Mouse (Mus musculus): ENCODE measurements around the gene Sbno2. TPM values are rescaled to one million over a fixed set of nuclear protein-coding genes. Genes with fewer than 3 reads are reported as not detected.

Sbno2 gene
- 10 to 100 TPM in 1 of 2 experiments, 1 to 10 TPM in 1; 9.0 to 10.1 TPM for total RNA-seq (2021)
- long read RNA-seq, experiment 1, partial matches to known transcripts = 3 of 4 reads
- long read RNA-seq, experiment 1, other reads (novel, unspliced or antisense) = 1 of 4 reads
- long read RNA-seq, experiment 2, partial matches to known transcripts = 1 of 2 reads
- long read RNA-seq, experiment 2, other reads (novel, unspliced or antisense) = 1 of 2 reads

DNA sequence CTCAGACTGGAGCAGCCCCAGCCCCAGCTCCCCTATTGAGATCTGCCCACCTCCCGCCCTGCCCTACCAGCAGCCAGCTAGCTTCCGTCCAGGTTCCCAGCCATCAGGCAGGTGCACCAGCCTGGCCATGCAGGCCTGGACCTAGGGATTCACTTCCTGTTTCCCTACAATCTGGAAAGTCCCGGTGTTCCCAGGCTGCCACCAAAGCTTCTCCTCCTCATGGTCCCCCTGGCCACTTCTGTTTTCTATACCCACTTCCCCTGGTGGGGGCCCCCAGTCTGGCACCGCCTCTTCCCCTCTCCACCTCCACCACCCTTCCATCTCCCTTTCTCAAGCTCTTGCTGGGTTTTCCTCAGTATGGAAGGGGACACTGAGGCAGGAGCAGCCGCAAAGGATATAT is at the start of gene Sbno2:
TSS of gene Sbno2 (minus strand) at position 112 of the 400 bp plus-strand sequence.
- DNase-seq = no peak

DNA sequence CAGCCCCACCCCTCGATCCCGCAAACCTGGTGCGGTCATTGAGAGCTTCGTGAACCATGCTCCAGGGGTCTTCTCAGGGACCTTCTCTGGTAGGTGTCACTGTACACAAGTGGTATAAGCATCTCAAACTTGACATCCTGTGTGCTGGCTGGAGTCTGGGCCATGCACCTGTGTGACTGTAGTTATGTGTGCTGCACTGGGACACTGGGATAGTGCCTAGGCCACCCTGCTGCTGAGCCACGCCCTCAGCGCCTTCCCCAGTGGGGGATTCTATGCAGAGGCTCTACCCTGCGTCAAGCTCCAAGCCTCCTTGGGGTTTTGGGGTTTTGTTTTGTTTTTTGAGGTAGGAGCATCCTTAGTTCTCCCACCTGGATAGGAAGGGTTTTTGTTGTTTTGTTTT is 49.0 kb upstream of the Sbno2 start:
- DNase-seq = no peak

DNA sequence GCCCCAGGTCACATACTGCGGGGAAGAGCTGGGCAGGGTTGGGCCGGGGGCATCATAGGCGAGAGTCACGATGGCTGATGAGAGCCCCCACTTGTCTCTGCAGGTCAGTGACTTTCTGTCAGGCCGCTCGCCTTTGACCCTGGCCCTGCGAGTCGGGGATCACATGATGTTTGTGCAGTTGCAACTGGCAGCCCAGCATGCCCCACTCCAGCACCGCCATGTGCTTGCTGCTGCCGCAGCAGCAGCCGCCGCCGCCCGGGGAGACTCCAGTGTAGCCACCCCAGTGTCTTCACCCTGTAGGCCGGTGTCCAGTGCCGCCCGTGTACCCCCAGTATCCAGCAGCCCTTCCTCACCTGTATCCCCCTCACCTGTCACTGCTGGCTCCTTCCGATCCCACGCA is 48.3 kb upstream of the Sbno2 start:
- no peak for DNase-seq

DNA sequence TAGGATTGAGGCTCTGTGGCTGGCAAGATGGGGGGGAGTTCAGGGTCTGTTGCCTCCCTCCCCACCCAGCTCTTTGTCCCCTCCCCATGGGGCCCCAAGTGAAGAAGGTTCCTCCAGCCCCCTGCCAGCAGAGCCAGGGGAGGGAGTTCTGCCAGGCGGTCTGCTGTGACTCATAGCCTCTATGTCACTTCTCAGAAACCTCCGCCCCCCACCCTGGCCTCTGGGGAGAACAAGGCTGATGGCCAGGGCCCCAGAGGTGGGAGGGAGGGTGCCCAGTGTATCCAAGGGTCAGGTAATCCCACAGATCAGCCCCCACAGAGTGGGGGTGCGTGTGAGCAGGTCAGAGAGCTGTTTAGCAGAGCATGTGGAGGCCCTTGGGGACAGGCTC is 47.5 kb upstream of the Sbno2 start:
- DNase-seq = peak; percentile 67 to 71

DNA sequence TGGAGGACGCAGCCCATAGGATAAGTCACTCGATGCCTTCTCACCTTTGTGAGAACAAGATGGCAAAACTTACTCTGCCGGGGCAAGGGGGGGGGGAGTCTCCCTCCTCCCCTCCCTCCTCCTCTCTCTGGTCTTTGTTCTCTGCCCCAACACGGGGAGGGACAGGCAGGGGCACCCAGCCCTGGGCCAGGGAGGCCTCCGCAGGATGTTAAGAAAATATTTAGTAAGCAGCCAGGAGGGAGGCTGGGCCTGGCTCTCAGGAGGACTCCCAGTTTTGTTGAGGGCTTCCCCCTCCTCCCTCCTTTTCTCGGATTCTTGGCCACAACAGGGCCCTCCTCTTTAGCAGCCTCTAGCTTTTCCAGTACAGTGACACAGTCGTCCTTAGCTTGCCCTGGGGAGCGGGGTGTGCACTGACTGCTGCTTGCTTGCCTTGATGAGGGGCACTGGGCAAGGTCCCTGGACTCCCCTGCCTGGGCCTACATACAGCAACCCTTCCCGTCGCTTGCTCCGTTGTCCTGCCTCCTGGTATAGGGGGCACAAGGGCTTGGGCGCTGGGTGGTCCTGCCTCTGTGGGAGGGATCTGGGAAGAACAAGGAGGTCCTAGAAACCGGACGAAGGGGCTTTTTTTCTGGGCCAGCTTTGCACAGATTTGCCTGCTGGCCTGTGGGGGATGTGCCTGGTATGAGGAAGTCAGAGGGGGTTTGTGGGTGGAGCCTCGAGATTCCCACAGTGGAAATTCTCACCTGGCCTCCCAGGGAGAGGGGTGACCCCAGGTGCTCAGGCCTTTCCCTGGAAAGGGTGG is 46.9 kb upstream of the Sbno2 start:
- peak; percentile 76 to 85 for DNase-seq

DNA sequence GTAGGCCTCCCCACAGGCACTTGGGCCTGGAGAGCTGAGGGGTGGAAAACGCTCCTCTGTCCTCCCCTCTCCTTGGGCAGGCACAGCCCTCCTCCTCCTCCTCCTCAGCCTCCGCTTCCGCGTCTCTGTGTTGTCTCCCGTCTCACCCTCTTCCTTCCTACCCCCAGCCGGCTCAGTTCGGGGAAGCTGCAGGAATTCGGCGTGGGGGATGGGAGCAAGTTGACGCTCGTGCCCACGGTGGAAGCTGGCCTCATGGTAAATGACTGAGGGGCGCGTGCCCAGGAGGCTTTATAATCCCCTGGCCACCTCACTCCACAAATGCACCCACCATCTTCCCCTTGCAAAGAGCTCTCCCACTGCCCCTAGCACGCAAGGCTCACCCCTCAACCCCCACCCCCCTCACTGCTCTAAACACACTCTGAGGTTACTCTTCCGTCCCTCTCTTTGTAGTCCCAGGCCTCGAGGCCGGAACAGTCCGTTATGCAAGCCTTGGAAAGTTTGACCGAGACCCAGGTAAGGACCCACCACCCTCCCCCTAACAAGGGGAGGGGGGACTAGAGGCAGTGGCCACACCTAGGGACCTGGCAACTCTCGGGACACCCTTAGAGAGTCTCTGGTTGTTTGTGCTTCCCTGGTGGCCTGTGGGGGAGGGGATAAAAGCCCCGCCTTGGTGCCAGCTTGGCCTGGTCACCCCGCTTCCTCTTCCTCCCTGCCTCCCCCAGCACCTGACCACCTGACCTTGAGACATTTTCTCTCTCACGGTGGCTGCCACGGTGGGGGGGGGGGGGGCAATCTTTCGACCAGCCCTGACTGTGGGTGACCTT is 46.1 kb upstream of the Sbno2 start:
- peak; percentile 82 to 85 for DNase-seq

DNA sequence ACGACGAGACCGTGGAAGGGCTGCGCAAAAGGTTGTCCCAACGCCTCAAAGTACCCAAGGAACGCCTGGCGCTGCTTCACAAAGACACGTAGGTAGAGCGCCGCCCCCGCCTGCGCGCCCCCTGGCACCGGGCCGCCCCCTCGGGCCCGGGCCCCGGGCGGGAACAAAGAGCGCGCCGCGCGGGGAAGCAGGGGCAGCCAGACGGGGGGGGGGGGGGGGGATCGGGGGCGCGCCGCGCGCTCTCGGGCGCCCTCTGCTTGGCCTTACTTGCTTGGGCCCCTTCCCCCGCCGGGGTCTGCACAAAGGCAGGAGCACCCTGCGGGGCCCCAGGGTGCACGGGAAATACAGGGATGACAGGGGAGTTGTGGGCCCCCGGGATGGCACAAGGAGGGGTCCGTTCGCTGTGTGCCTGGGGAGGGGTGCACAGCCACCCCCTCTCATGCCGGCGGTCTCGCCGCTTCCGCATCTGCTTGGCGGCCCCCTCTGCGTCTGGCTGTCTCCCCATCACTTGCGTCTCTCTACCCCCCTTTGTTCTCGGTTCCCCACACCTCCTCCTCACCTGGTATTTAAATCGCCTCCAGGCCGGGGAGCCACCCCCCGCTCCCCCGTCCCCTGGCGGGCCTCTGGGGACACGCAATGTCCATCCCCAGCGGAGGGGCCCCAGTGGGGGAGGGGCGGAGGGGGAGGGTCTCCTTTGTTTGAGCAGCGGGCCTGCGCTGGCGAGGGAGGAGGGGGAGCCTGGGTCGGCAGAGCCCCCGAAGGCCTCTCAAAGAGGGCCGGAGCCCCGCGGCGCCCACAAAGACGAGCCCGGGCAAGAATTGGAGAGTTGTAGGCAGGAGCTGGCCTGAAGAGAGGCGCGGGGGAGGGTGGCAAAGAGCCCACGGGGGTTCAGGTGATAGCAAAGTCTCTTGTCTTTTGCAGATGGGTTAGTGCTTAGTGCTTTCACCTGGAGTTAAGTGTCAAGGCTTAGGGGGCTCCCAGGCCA is 45.1 kb upstream of the Sbno2 start:
- peak; percentile 55 to 63 for DNase-seq

DNA sequence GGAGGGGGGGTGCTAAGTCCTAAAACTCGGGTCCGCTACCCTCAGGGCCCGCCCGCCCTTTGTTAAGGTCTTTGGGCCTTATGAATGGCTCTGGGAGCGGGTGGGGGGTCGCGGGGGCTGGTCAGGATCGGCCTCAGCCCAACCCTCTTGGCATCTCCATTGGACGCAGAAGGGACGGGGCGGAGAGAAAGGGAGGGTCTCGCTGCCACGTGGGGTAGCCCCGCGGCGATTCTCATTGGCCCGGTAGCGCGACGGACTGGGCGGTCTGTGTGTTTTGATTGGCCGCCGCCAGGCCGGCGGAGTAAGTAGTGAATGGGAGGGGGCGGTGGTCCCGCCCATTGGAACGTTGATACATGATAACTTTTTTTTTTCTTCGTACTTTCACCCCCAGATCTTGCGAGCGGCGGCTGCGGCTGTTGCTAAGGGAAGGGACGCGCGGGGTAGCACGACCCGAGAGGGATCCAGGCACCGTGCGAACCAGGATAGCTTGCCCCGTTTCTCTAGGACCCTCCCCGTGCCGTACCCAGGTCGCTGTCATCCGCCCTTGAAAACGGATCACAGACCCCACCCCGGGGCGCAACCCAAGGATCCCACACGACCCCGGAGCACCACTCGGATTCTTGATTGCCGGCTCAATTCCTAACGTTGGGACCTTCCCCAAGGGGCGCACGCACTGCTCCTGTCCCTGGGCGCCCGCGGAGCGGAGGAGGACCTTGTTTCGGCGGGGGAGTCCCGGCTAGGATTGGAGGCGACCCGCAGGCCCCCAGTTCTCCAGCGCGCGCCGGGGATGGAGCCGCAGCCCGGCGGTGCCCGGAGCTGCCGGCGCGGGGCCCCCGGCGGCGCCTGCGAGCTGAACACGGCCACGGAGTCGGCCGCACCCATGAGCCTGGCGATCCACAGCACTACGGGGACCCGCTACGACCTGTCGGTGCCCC is 44.2 kb upstream of the Sbno2 start:
- DNase-seq = peak; percentile 95 to 99

DNA sequence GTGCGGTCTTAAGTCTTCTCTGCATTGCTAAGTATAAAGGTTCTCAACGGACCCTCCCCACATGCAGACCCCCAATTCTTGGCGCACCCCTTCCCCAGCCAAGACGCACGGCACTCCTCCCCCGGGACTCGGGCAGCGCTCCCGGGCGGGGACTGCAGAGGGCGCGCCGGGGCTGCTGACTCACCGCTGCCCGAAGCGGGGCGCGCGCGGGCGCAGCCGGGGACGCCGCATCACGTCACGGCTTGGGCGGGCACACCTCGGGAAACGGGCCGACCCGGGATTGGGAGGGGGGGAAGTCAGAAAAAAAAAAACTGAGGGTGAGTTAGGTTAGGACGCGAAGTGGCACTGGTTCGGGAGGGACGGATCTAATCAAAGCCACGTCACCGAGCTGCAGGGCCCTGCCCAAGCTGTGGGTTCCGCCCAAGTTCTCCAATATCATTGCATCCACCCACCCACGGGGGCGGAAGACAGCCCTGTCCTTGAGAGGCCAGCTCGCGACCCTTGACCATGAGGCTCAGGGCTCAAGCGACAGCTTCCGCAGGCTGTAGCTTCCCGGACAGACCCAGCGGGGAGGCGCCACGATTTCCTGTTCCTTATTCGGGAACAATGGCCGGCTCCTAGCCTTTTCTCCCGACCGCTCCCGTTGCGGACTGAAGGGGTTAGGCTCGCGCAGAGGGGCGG is 43.4 kb upstream of the Sbno2 start:
- DNase-seq = peak; percentile 95

DNA sequence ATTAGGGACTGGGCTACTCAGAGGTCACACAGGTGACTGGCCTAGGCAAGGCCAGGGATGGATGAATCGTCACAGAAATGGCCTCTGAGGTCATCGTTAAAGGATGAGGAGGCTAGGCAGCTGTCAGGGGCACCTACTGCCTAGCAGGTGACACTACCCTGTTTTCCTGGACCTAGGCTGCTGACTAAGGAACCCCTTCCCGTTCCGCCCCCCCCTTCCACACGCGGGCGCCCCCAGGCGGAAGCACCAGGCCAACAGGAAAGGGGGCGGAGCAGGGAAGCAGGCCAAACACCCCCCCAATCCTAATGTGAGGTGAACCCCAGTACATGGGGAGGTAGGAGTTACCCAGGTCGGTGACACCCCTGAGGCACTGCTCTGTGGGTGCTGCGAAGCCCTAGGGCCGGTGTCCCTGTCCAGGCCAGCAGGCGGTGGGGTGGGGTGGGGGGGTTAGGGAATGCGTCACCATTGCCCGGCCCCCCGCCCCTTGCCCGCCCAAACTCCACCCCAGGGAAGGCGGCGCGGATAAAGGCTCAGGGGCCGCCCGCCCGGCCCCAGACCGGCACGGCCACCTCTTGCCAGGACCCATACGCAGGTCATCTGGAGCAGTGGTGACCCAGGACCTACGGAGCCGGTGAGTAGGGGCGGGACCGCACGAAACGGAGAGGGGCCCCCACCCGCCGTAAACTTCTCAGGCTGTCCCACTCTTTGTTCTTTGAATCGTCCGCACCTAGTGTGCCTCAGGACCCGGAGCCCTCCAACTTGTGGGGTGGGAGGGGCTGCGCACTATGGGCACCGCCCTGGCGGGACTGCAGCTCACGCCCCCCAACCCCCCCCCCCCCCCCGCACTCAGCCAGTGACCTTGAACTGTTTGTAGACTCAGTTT is 42.6 kb upstream of the Sbno2 start, which contains the start of gene Midn:
TSS of gene Midn (plus strand) at position 554 of the 883 bp plus-strand sequence.
- peak; percentile 93 for DNase-seq

DNA sequence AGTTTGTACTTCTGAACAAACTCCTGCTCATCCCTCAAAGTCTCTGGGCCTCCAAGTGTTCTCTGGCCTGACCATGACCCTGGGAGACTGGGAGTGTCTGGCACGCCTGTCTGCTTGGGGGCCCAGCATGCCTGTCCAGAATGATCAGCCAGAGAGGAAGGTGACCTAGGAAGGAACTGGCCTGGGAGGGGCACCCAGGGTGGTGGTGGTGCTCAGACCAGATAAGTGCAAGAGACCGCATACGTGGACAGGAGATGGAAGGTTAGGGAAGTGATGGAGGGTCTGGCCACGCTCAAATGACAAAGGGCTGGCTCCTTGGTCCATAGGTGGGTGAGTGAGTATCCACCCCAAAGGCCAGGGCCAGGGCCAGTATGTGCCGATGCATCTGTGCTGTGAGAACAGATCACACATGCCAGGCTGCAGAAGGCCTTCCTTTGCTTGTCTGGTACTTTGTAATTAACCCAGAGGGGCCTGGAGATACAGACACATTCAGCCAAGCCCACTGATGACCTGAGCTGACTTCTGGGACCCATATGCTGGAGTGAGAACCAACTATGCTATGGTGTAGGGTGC is 41.9 kb upstream of the Sbno2 start:
- DNase-seq = peak in 1 of 2 experiments; percentile 65

DNA sequence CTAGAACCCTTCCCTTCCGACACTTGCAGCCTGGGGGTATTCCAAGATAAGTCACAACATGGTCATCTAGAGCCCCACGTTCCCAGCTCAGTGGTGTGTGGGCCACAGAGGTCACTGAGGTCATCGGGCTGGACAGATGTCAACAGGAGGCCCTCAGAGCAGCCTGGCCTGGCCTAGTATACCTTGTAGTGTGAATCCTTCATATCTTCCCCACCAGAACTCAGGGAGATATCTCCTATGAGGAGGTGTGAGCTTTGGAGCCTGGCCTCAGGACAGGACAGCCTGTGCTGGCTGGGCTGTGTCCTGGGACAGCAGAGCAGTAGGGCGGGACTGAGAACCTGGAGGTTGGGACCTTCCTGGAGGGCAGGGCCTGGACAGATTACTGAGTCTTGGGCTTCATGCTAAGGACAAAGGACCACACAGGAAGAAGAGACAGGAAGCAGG is 41.2 kb upstream of the Sbno2 start:
- DNase-seq = peak; percentile 76 to 89

DNA sequence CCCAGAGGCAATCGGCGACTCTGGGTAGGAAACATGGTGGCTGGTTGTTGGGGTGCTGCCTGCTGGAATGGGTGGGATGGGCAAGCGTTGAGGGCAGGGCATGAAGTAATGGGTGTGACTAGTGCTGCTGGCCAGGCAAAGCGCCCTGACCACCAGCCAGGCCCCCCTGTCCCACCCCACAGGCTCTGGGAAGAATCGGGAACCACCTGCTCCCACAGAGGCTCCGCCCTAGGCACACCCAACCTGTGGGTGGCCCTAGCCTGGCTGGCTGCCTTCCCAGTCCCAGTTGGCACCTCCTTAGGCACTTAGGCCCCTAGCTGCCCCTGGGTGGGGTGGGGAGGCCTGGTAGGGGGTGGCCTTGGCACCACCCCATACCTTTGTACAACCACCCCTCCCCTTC is 40.5 kb upstream of the Sbno2 start:
- peak; percentile 75 to 80 for DNase-seq

DNA sequence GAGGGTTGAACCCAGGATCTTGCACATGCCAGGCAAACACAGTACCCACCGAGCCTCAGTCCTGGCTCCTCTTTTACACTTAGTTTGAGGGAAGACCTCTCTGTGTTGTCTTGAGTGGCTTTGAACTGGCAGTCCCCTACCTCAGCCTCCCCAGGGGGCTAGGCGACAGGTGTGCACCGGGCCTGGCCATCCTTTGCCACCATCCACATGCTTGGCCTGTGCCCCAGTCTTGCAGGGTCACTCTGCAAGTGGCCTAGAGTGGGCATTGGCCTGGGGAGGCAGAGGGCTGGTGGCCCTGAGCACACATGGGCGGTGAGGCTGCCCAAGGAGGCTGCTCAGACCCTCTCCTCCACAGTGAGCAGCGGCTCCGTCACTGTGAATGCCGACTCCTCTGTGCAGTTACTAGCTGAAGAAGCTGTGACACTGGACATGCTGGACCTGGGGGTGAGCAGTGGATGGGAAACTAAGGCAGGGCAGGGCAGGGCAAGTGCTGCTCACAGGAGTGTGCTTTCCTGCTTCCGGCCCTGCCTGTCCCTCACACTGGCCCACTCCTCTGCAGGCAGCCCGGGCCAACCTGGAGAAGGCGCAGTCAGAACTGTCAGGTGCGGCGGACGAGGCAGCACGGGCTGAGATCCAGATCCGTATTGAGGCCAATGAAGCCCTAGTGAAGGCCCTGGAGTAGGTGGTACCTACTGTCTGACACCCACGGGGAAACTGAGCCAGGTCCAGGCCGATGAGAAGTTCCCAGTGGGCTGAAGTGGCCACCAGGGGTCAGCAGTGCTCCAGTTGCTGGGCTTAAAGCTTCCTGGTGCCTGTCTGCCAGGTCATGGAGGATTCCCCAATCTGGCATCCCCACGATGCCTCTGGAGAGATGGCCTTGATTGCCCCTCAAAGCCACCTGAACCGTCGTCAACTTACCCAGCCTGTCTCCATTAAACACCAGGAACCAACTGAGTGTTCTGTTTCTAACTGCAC is 39.8 kb upstream of the Sbno2 start:
- DNase-seq = peak; percentile 83 to 89

DNA sequence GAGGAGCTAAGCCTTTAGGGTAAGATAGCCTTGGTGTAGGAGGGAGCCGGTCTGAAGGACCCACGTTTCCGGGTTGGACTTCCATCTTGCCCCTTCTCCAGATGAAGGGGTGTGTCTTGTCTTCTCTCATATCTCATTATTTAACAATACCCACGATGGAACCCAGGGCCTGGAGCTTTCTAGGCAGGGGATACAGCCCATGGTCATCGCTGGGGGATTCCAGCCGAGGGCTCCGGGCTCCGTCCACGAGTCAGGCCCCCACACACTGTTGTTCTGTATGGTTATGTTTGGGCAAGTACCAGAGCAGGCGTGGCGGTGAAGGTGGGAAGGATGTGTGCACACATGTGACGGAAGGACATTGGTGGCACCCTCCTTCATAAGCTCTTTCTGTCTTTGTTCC is 38.8 kb upstream of the Sbno2 start:
- DNase-seq = no peak

DNA sequence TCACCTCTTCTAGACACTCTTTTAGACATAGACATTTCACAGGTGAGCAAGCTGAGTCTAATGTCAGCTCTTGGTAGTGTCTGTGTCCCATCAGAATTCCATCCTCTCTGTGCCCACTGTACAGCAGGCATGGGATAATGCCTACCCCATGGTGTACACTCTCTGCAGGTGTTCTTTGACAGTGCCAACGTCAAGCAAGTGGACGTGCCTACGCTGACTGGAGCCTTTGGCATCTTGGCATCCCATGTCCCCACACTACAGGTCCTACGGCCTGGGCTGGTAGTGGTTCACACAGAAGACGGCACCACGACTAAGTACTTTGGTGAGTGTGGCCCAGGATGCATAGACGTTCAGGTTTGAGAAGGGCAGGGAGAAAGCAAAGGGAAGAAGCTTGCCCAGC is 38.3 kb upstream of the Sbno2 start:
- no peak for DNase-seq

DNA sequence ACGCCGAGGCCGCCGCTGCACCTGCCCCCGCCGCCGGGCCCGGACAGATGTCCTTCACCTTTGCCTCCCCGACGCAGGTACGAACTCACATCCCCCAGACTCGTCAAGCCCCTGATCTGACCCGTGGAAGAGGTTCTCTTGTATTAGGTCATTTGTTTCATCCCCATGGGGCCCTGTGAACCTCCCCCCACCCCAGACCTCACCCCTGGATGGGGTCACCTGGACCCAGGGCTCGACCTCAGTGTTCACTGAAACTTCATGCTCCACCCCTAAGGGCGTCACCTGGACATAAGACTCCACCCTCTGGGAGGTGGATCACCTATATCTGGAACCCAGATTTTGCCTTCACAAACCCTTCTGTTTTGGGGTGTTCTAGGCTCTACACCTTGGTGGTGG is 37.2 kb upstream of the Sbno2 start:
- no peak for DNase-seq
